ENCODE assay signal across 12 mouse cellular contexts in genomic region chr1:191557109-191557508, GRCm38 (mm10). TPM values are rescaled to one million over a fixed set of nuclear protein-coding genes. Genes with fewer than 3 reads are reported as not detected.
DNase-seq lines count a peak whose midpoint lies in the region; ATAC-seq lines count a peak whose summit lies in the region.
"Had no signal": no experiment of that assay in that cellular context is flagged by ENCODE, and none has a peak within 500 bp of the region (broad histone marks: within the 10 kb centered on the region; RNA-seq: fewer than 3 reads in every experiment).

No protein-coding gene starts in this region.

- H3K4me2 ChIP-seq in heart, embryonic 11.5 days: no peak overlapping the region
- no peak overlapping the region for H3K4me2 ChIP-seq in liver, embryonic 16.5 days (ENCODE audit: low read depth, low read length)
- H3K4me2 ChIP-seq in heart, embryonic 14.5 days (ENCODE audit: low read length): no peak overlapping the region
- H3K4me2 ChIP-seq: lung, embryonic 15.5 days had no signal

- H3K9me3 ChIP-seq in heart, embryonic 11.5 days (replicated peaks; ENCODE audit: control insufficient read depth, low read length): no peaks in the 10 kb centered on the region
- no peaks in the 10 kb centered on the region for H3K9me3 ChIP-seq in liver, embryonic 16.5 days (replicated peaks; ENCODE audit: control insufficient read depth, low read length)
- H3K9me3 ChIP-seq in heart, embryonic 14.5 days (ENCODE audit: control insufficient read depth, low read length): no peaks in the 10 kb centered on the region
- H3K9me3 ChIP-seq: hindbrain, embryonic 10.5 days; lung, embryonic 15.5 days had no signal

- no peak overlapping the region for H3K9ac ChIP-seq in heart, embryonic 11.5 days (ENCODE audit: low read depth, low read length)
- H3K9ac ChIP-seq in liver, embryonic 16.5 days (ENCODE audit: low read depth, low read length): no peak overlapping the region
- H3K9ac ChIP-seq in heart, embryonic 14.5 days (ENCODE audit: low read length): no peak overlapping the region
- H3K9ac ChIP-seq: lung, embryonic 15.5 days had no signal

- peaks cover 9% of the 10 kb centered on the region for H3K36me3 ChIP-seq in heart, embryonic 11.5 days (ENCODE audit: control insufficient read depth, insufficient read depth, low read length)
- H3K36me3 ChIP-seq in liver, embryonic 16.5 days (ENCODE audit: control insufficient read depth, insufficient read depth): peaks cover 49% of the 10 kb centered on the region
- peaks cover 71% of the 10 kb centered on the region for H3K36me3 ChIP-seq in heart, embryonic 14.5 days (ENCODE audit: control insufficient read depth, insufficient read depth, low read length)

- H3K4me1 ChIP-seq in heart, embryonic 11.5 days (ENCODE audit: control insufficient read depth, insufficient read depth, low read length): no peaks in the 10 kb centered on the region
- no peaks in the 10 kb centered on the region for H3K4me1 ChIP-seq in liver, embryonic 16.5 days (ENCODE audit: control insufficient read depth, low read depth, low read length)
- no peaks in the 10 kb centered on the region; a peak in 1 of 4 replicates for H3K4me1 ChIP-seq in heart, embryonic 14.5 days (ENCODE audit: control insufficient read depth in 2 of 2, insufficient read depth in 2 of 2, low read length in 2 of 2)
- H3K4me1 ChIP-seq: hindbrain, embryonic 10.5 days; lung, embryonic 15.5 days had no signal

- peak; percentile 95 for DNase-seq in heart, adult 11 months
- DNase-seq in liver: no peak
- no peak for DNase-seq in cerebellum, adult 8-10 months
- DNase-seq in right cerebral cortex, adult 18-20 months: no peak
- DNase-seq: thymus, postnatal 14 days had no signal

- H3K27me3 ChIP-seq in heart, embryonic 11.5 days (ENCODE audit: control insufficient read depth, insufficient read depth, low read length): no peaks in the 10 kb centered on the region
- H3K27me3 ChIP-seq in liver, embryonic 16.5 days (ENCODE audit: control insufficient read depth, insufficient read depth, low read depth, low read length): no peaks in the 10 kb centered on the region
- no peaks in the 10 kb centered on the region for H3K27me3 ChIP-seq in heart, embryonic 14.5 days (ENCODE audit: control insufficient read depth, insufficient read depth, low read length)
- H3K27me3 ChIP-seq: lung, embryonic 15.5 days had no signal

- WGBS in heart, embryonic 11.5 days (ENCODE audit: insufficient replicate concordance): 66% methylated on average over 8 of the region's 8 CpGs
- 76% methylated on average over 8 of the region's 8 CpGs for WGBS in liver, embryonic 16.5 days (ENCODE audit: insufficient replicate concordance)
- 57% methylated on average over 8 of the region's 8 CpGs for WGBS in heart, embryonic 14.5 days

- no peak overlapping the region for H3K27ac ChIP-seq in heart, embryonic 11.5 days (ENCODE audit: low read depth, low read length)
- H3K27ac ChIP-seq in liver, embryonic 16.5 days (ENCODE audit: low read length): no peak overlapping the region
- H3K27ac ChIP-seq in heart, embryonic 14.5 days (replicated peaks in 1 of 2; ENCODE audit: control insufficient read depth in 1 of 2, insufficient read depth in 1 of 2, low read depth in 2 of 2, low read length in 2 of 2): no peak overlapping the region
- H3K27ac ChIP-seq: hindbrain, embryonic 10.5 days; layer of hippocampus, adult 2 months had no signal

- no peak overlapping the region for H3K4me3 ChIP-seq in heart, embryonic 11.5 days (ENCODE audit: low read depth, low read length)
- H3K4me3 ChIP-seq in liver, embryonic 16.5 days (ENCODE audit: low read depth, low read length): no peak overlapping the region
- H3K4me3 ChIP-seq in heart, embryonic 14.5 days (ENCODE audit: control insufficient read depth in 1 of 2, insufficient read depth in 1 of 2, low read depth in 1 of 2, low read length in 2 of 2): no peak overlapping the region
- H3K4me3 ChIP-seq: hindbrain, embryonic 10.5 days; layer of hippocampus, adult 2 months; lung, embryonic 15.5 days had no signal

- ATAC-seq in heart, embryonic 11.5 days (replicated peaks; ENCODE audit: insufficient number of reproducible peaks, low FRiP score, low TSS enrichment): no peak
- ATAC-seq in liver, embryonic 16.5 days (ENCODE audit: low read depth): peak; percentile 21; the same call in 1 of the 2 replicates
- ATAC-seq in heart, embryonic 14.5 days (ENCODE audit: insufficient number of reproducible peaks, insufficient read depth, low FRiP score, low read depth): peak; percentile 64; the same call in 1 of the 2 replicates
- ATAC-seq in monocyte, adult 5-6 weeks (replicated peaks; ENCODE audit: insufficient number of reproducible peaks, low FRiP score, low TSS enrichment, poor library complexity, severe bottlenecking): 0 out of 2 replicates have a peak, but pooled peaks have one; percentile 31

RNA-seq across cellular contexts. Expression of gene Dtl, which starts 18.2 kb away (rescaled TPM):
- 37.0 and 39.9 TPM in 2 replicates for polyA plus RNA-seq in heart, embryonic 11.5 days (2014; fragmentation: Nextera tagmentation; extraction: Ambion mirVana)
- polyA plus RNA-seq in liver, embryonic 16.5 days (2015; fragmentation: Nextera tagmentation; extraction: Ambion mirVana): 25.5 and 28.5 TPM in 2 replicates
- polyA plus RNA-seq in heart, embryonic 14.5 days (2014; fragmentation: Nextera tagmentation; extraction: Ambion mirVana): 27.2 and 30.4 TPM in 2 replicates
- 2.1 to 5.4 TPM (median 4.3 TPM) in 3 replicates for total RNA-seq in monocyte, adult 5-6 weeks (2017)

RNA-seq across cellular contexts. Expression of gene Ints7, which starts 18.3 kb away (rescaled TPM):
- polyA plus RNA-seq in heart, embryonic 11.5 days (2014; fragmentation: Nextera tagmentation; extraction: Ambion mirVana): 38.5 and 40.4 TPM in 2 replicates
- 17.3 and 18.9 TPM in 2 replicates for polyA plus RNA-seq in liver, embryonic 16.5 days (2015; fragmentation: Nextera tagmentation; extraction: Ambion mirVana)
- polyA plus RNA-seq in heart, embryonic 14.5 days (2014; fragmentation: Nextera tagmentation; extraction: Ambion mirVana): 36.4 and 38.2 TPM in 2 replicates
- total RNA-seq in monocyte, adult 5-6 weeks (2017): 26.0 to 26.5 TPM (median 26.2 TPM) in 3 replicates
